Mouse (Mus musculus) layer of hippocampus, postnatal 14 days (tissue): ENCODE data around the gene Irs2. TPM values are rescaled to one million over a fixed set of nuclear protein-coding genes. Genes with fewer than 3 reads are reported as not detected.

Source experiments
- DNase-seq, 2 experiments: peaks; one replicate each; pipeline ENCODE4 v3.0.0; 2021 to 2022; ENCODE audit warnings: low spot score in 2 of 2, mixed read lengths in 1 of 2
- long read RNA-seq, 2 experiments: library from polyadenylated mRNA; stranded (forward); transcript quantifications; one replicate each; pipeline ENCODE4 v2.0.0; 2021
- total RNA-seq, 2 experiments: library from RNA; stranded (reverse); gene quantifications; 2 replicates each; pipeline ENCODE4 v1.2.3; 2021

Irs2 gene
- total RNA-seq = 10 to 100 TPM; 59.9 to 65.7 TPM
- long read RNA-seq, experiment 1, full-length matches to known transcripts = 10 of 13 reads
- long read RNA-seq, experiment 1, partial matches to known transcripts = 0 of 13 reads
- long read RNA-seq, experiment 1, other reads (novel, unspliced or antisense) = 3 of 13 reads
- long read RNA-seq, experiment 2, full-length matches to known transcripts = 3 of 10 reads
- long read RNA-seq, experiment 2, partial matches to known transcripts = 0 of 10 reads
- long read RNA-seq, experiment 2, other reads (novel, unspliced or antisense) = 7 of 10 reads

GRCm38 (mm10) chr8:11008379-11008775 lies at the start of gene Irs2:
Gene Irs2, minus strand, starts transcription at chr8:11008458.
- no peak for DNase-seq

- DNase-seq = no peak
These were observed 48.4 kb upstream of the Irs2 start for GRCm38 (mm10) chr8:11056665-11057064.

GRCm38 (mm10) chr8:11056175-11056563 lies 47.9 kb upstream of the Irs2 start:
- no peak for DNase-seq

GRCm38 (mm10) chr8:11055557-11056174 lies 47.4 kb upstream of the Irs2 start:
- DNase-seq = no peak

GRCm38 (mm10) chr8:11049835-11050234 lies 41.6 kb upstream of the Irs2 start:
- no peak for DNase-seq

- DNase-seq = no peak
These were observed 39.6 kb upstream of the Irs2 start for GRCm38 (mm10) chr8:11047812-11048211.

GRCm38 (mm10) chr8:11044660-11045059 lies 36.4 kb upstream of the Irs2 start:
- DNase-seq = no peak

- no peak for DNase-seq
These were observed 35.3 kb upstream of the Irs2 start for GRCm38 (mm10) chr8:11043591-11043990.

- no peak for DNase-seq
These were observed 34.8 kb upstream of the Irs2 start for GRCm38 (mm10) chr8:11042872-11043587.

- no peak for DNase-seq
These were observed 31.8 kb upstream of the Irs2 start for GRCm38 (mm10) chr8:11040088-11040487.

- no peak for DNase-seq
These were observed 30.5 kb upstream of the Irs2 start for GRCm38 (mm10) chr8:11038788-11039187.

- DNase-seq = no peak
These were observed 30.1 kb upstream of the Irs2 start for GRCm38 (mm10) chr8:11038367-11038766.

GRCm38 (mm10) chr8:11036790-11037189 lies 28.5 kb upstream of the Irs2 start:
- no peak for DNase-seq

GRCm38 (mm10) chr8:11035628-11036416 lies 27.6 kb upstream of the Irs2 start:
- DNase-seq = no peak

GRCm38 (mm10) chr8:11024871-11025270 lies 16.6 kb upstream of the Irs2 start:
- DNase-seq = no peak

- no peak for DNase-seq
These were observed 12.8 kb upstream of the Irs2 start for GRCm38 (mm10) chr8:11020949-11021572.

GRCm38 (mm10) chr8:11015622-11016021 lies 7.4 kb upstream of the Irs2 start:
- DNase-seq = no peak

GRCm38 (mm10) chr8:11013258-11013657 lies 5.0 kb upstream of the Irs2 start:
- peak in 1 of 2 experiments; percentile 49 for DNase-seq

- DNase-seq = no peak
These were observed 3.7 kb upstream of the Irs2 start for GRCm38 (mm10) chr8:11011787-11012485.

- peak in 1 of 2 experiments; percentile 22 for DNase-seq
These were observed 2.8 kb upstream of the Irs2 start for GRCm38 (mm10) chr8:11010913-11011605.
